Mouse (Mus musculus) hindbrain, postnatal 0 days (tissue): ENCODE data around the gene Gm5788. TPM values are rescaled to one million over a fixed set of nuclear protein-coding genes. Genes with fewer than 3 reads are reported as not detected.
"Not testable (repeated sequence)": the region's sequence is repeated elsewhere in the genome, so short reads cannot be mapped to it uniquely, and the experiment has no call there.

Source experiments
- ATAC-seq: fragments of 200-750 bp; cut with Nextera tagmentation; 2 replicates; pipeline ENCODE4 v1.8.0; 2017; ENCODE audit warnings: mild to moderate bottlenecking, moderate TSS enrichment, moderate library complexity
- DNase-seq: peaks from one replicate; pipeline ENCODE4 v3.0.0-alpha.2; 2015; ENCODE audit warnings: low spot score
- H3K27ac ChIP-seq: fragments of 300-500 bp; sonication (generic); 2 replicates; pipeline ENCODE4 v1.5.1; 2014; ENCODE audit warnings: mild to moderate bottlenecking
- H3K27me3 ChIP-seq: fragments of 300-500 bp; sonication (generic); 2 replicates; pipeline ENCODE4 v1.6.1; 2014; ENCODE audit warnings: low read length, mixed read lengths; ENCODE audit not compliant: insufficient read depth
- H3K36me3 ChIP-seq: fragments of 300-500 bp; sonication (generic); 2 replicates; pipeline ENCODE4 v1.6.1; 2014; ENCODE audit warnings: low read length, mixed read lengths; ENCODE audit not compliant: insufficient read depth
- H3K4me1 ChIP-seq: fragments of 300-500 bp; sonication (generic); 2 replicates; pipeline ENCODE4 v1.6.1; 2014; ENCODE audit warnings: antibody characterized with exemption, low read length, mixed read lengths; ENCODE audit not compliant: insufficient read depth
- H3K4me2 ChIP-seq: fragments of 300-500 bp; sonication (generic); 2 replicates; pipeline ENCODE4 v1.6.1; 2014; ENCODE audit warnings: low read depth, mild to moderate bottlenecking, low read length, moderate library complexity, mixed read lengths
- H3K4me3 ChIP-seq: fragments of 300-500 bp; sonication (generic); 2 replicates; pipeline ENCODE4 v1.5.1; 2014; ENCODE audit warnings: low read length
- H3K9ac ChIP-seq: fragments of 300-500 bp; sonication (generic); replicated peaks from 2 replicates; pipeline ENCODE4 v1.6.1; 2014; ENCODE audit warnings: mild to moderate bottlenecking, low read length, moderate library complexity, mixed read lengths
- H3K9me3 ChIP-seq: fragments of 300-500 bp; sonication (generic); 2 replicates; pipeline ENCODE4 v1.6.1; 2016; ENCODE audit warnings: low read length, mixed read lengths
- CTCF ChIP-seq: IDR thresholded peaks from 2 replicates; pipeline ENCODE4 v1.5.1; 2016; ENCODE audit warnings: antibody characterized with exemption, control low read depth, low read depth
- whole genome bisulfite sequencing: fragments of 180-500 bp; shearing (Covaris S2); extraction: QIAGEN DNeasy Blood & Tissue Kit; methylation state at CpG from one replicate; pipeline ENCODE4 v1.1.7; 2014; 5-methylcytosine and 5-hydroxymethylcytosine counted together
- polyA plus RNA-seq: library from polyadenylated mRNA; unstranded; fragments of >200 nt; fragmentation: Nextera tagmentation; extraction: Ambion mirVana; gene quantifications from 2 replicates; pipeline ENCODE4 v1.2.1, GENCODE M21; 2015
- total RNA-seq: library from RNA; depleted of rRNA; stranded (reverse); fragments of >200 nt; gene quantifications from 2 replicates; pipeline ENCODE4 v1.2.3, GENCODE M21; 2014; rRNA removed

The Gm5788 gene
- total and polyA plus RNA-seq, 2 experiments from 2014 or later = not detected

- TF ChIP-seq CTCF = no peak
- no peak overlapping the region for H3K9ac ChIP-seq
- WGBS = 86% methylated on average over 3 of the region's 3 CpGs
- no peak overlapping the region for H3K27ac ChIP-seq
- H3K27me3 ChIP-seq = no peaks in the 10 kb centered on the region
- H3K36me3 ChIP-seq = no peaks in the 10 kb centered on the region
- DNase-seq (no peak), ATAC-seq (no peak)
- H3K4me1 ChIP-seq = peaks cover 10% of the 10 kb centered on the region; the same call in 1 of the 2 replicates
- no peak overlapping the region for H3K4me2 ChIP-seq
- H3K9me3 ChIP-seq = no peaks in the 10 kb centered on the region
- no peak overlapping the region for H3K4me3 ChIP-seq
Observed at GRCm38 (mm10) chr12:87474756-87475155, 19.8 kb upstream of the Gm5788 start.

DNA sequence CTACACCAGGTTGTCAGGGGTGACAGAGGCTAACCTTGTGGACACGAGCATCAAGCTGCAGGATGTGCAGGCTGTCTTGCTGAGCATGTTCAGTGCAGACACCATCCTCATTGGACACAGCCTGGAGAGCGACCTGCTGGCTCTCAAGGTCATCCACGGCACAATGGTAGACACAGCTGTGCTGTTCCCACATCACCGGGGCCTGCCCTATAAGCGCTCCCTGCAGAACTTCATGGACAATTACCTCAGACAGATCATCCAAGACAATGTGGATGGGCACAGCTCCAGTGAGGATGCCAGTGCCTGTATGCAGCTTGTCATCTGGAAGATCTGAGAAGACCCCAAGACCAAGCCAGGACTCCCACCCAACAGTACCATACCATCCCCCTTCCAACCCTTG lies 12.0 kb upstream of the Gm5788 start:
- not testable (repeated sequence) for H3K4me3 ChIP-seq, H3K27ac ChIP-seq, ATAC-seq, H3K4me2 ChIP-seq, H3K9me3 ChIP-seq, H3K27me3 ChIP-seq, H3K9ac ChIP-seq, DNase-seq, H3K4me1 ChIP-seq, H3K36me3 ChIP-seq
- 74% methylated on average over 5 of the region's 5 CpGs for WGBS

- not testable (repeated sequence) for H3K36me3 ChIP-seq, H3K9ac ChIP-seq, H3K4me2 ChIP-seq, DNase-seq, H3K4me3 ChIP-seq, ATAC-seq, H3K27me3 ChIP-seq, H3K4me1 ChIP-seq, H3K9me3 ChIP-seq, H3K27ac ChIP-seq
- 74% methylated on average over 2 of the region's 2 CpGs for WGBS
Observed at GRCm38 (mm10) chr12:87488683-87489082, 5.8 kb upstream of the Gm5788 start.

DNA sequence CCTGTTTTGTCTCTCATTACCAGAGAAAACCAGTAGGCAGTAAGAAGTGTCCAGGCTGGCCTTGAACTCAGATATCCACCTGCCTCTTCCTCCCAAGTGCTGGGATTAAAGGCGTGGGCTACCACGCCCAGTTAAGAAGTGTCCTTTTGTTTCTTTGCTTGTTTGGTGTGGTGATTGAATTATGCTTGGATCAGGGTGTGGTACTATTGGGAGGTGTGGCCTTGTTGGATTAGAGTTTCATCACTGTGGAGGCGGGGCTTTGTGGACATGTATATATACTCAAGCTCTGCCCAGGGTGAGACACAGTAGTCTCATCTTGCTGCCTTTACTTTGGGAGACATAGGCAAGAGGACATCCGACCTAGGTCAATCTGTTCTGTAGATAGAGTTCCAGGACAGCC lies 19.5 kb downstream of the Gm5788 start, which contains the start of gene Gm8300:
Gm8300 (plus strand) TSS at position 301 of the 400 bp plus-strand sequence.
- not testable (repeated sequence) for H3K4me3 ChIP-seq, H3K9ac ChIP-seq, H3K4me1 ChIP-seq, H3K27ac ChIP-seq, H3K9me3 ChIP-seq, ATAC-seq, DNase-seq, H3K36me3 ChIP-seq, H3K4me2 ChIP-seq, H3K27me3 ChIP-seq
- 88% methylated on average over 4 of the region's 4 CpGs for WGBS

- not testable (repeated sequence) for H3K27ac ChIP-seq, H3K27me3 ChIP-seq, H3K4me3 ChIP-seq, DNase-seq, H3K4me2 ChIP-seq, ATAC-seq, H3K36me3 ChIP-seq, H3K4me1 ChIP-seq, H3K9ac ChIP-seq, H3K9me3 ChIP-seq
- 55% methylated on average over 3 of the region's 3 CpGs for WGBS
Observed at GRCm38 (mm10) chr12:87519616-87520015, 25.1 kb downstream of the Gm5788 start.

- H3K27ac ChIP-seq = no peak overlapping the region
- H3K36me3 ChIP-seq = no peaks in the 10 kb centered on the region
- DNase-seq = no peak
- no peak overlapping the region for H3K9ac ChIP-seq
- no peaks in the 10 kb centered on the region for H3K4me1 ChIP-seq
- H3K4me2 ChIP-seq = no peak overlapping the region
- H3K27me3 ChIP-seq = no peaks in the 10 kb centered on the region
- TF ChIP-seq CTCF = no peak
- H3K9me3 ChIP-seq = no peaks in the 10 kb centered on the region
- no peak for ATAC-seq
- 82% methylated on average over 3 of the region's 3 CpGs for WGBS
- H3K4me3 ChIP-seq = no peak overlapping the region
Observed at GRCm38 (mm10) chr12:87543927-87544326, 49.4 kb downstream of the Gm5788 start.

Other genes starting within 250 kb of the Gm5788 start
- gene Vipas39, start 228.5 kb upstream of the Gm5788 start, total RNA-seq = 51.6 and 61.3 TPM in 2 replicates
- 49.8 and 50.5 TPM in 2 replicates for gene Vipas39, start 228.5 kb upstream of the Gm5788 start, polyA plus RNA-seq
- gene Ahsa1, start 228.2 kb upstream of the Gm5788 start, total RNA-seq = 75.0 and 102 TPM in 2 replicates
- 177 and 178 TPM in 2 replicates for gene Ahsa1, start 228.2 kb upstream of the Gm5788 start, polyA plus RNA-seq
- gene Ism2, start 195.0 kb upstream of the Gm5788 start, total RNA-seq = 2.1 and 6.1 TPM in 2 replicates
- gene Ism2, start 195.0 kb upstream of the Gm5788 start, polyA plus RNA-seq = 1.5 and 1.9 TPM in 2 replicates
- gene Sptlc2, start 106.4 kb upstream of the Gm5788 start, total RNA-seq = 32.8 and 38.0 TPM in 2 replicates
- 86.9 and 88.7 TPM in 2 replicates for gene Sptlc2, start 106.4 kb upstream of the Gm5788 start, polyA plus RNA-seq
- gene Slirp, start 50.8 kb upstream of the Gm5788 start, total RNA-seq = 84.2 and 159 TPM in 2 replicates
- 215 and 224 TPM in 2 replicates for gene Slirp, start 50.8 kb upstream of the Gm5788 start, polyA plus RNA-seq
- gene Alkbh1, start 50.7 kb upstream of the Gm5788 start, total RNA-seq = 23.0 and 25.8 TPM in 2 replicates
- gene Alkbh1, start 50.7 kb upstream of the Gm5788 start, polyA plus RNA-seq = 41.3 and 41.9 TPM in 2 replicates
- gene Snw1, start 22.4 kb upstream of the Gm5788 start, total RNA-seq = 25.5 and 35.8 TPM in 2 replicates
- 88.7 and 91.1 TPM in 2 replicates for gene Snw1, start 22.4 kb upstream of the Gm5788 start, polyA plus RNA-seq
- gene Gm8300, start 19.6 kb downstream of the Gm5788 start, total RNA-seq = not detected in 2 replicates
- gene Gm8300, start 19.6 kb downstream of the Gm5788 start, polyA plus RNA-seq = not detected in 2 replicates
- not detected in 2 replicates for gene Oog1, start 108.0 kb downstream of the Gm5788 start, total RNA-seq
- gene Oog1, start 108.0 kb downstream of the Gm5788 start, polyA plus RNA-seq = not detected in 2 replicates
- gene Gm4027, start 124.1 kb downstream of the Gm5788 start, total RNA-seq = not detected in 2 replicates
- gene Gm4027, start 124.1 kb downstream of the Gm5788 start, polyA plus RNA-seq = not detected in 2 replicates
- gene Gm16381, start 149.9 kb downstream of the Gm5788 start, total RNA-seq = not detected in 2 replicates
- not detected in 2 replicates for gene Gm16381, start 149.9 kb downstream of the Gm5788 start, polyA plus RNA-seq